Mouse (Mus musculus) heart, embryonic 11.5 days (tissue): ENCODE measurements at regions not wholly inside any gene's neighbourhood (a gene's known extent, or its start where the extent isn't known, plus 50 kb on each side); places are given as distances from the start of the nearest gene placed in this dataset.

Experiments used
- ATAC-seq: fragments of 200-750 bp; cut with Nextera tagmentation; replicated peaks from 2 replicates; pipeline ENCODE4 v1.8.0; 2017; ENCODE audit warnings: moderate library complexity; ENCODE audit not compliant: insufficient number of reproducible peaks, low FRiP score, low TSS enrichment
- H3K27ac ChIP-seq: fragments of 300-500 bp; sonication (generic); 2 replicates; pipeline ENCODE4 v1.5.1; 2014; ENCODE audit warnings: mild to moderate bottlenecking, low read depth, low read length
- H3K27me3 ChIP-seq: fragments of 300-500 bp; sonication (generic); 2 replicates; pipeline ENCODE4 v1.6.1; 2014; ENCODE audit warnings: mild to moderate bottlenecking, low read length, mixed read lengths; ENCODE audit not compliant: control insufficient read depth, insufficient read depth
- H3K36me3 ChIP-seq: fragments of 300-500 bp; sonication (generic); 2 replicates; pipeline ENCODE4 v1.6.1; 2014; ENCODE audit warnings: mild to moderate bottlenecking, low read length, moderate library complexity, mixed read lengths; ENCODE audit not compliant: control insufficient read depth, insufficient read depth
- H3K4me1 ChIP-seq: fragments of 300-500 bp; sonication (generic); 2 replicates; pipeline ENCODE4 v1.6.1; 2014; ENCODE audit warnings: low read length; ENCODE audit not compliant: control insufficient read depth, insufficient read depth
- H3K4me2 ChIP-seq: fragments of 300-500 bp; sonication (generic); 2 replicates; pipeline ENCODE4 v1.6.1; 2014; ENCODE audit warnings: mild to moderate bottlenecking, moderate library complexity
- H3K4me3 ChIP-seq: fragments of 300-500 bp; sonication (generic); 2 replicates; pipeline ENCODE4 v1.5.1; 2014; ENCODE audit warnings: low read depth, low read length
- H3K9ac ChIP-seq: fragments of 300-500 bp; sonication (generic); 2 replicates; pipeline ENCODE4 v1.6.1; 2014; ENCODE audit warnings: mild to moderate bottlenecking, low read depth, low read length, moderate library complexity
- H3K9me3 ChIP-seq: fragments of 300-500 bp; sonication (generic); replicated peaks from 2 replicates; pipeline ENCODE4 v1.6.1; 2016; ENCODE audit warnings: low read length; ENCODE audit not compliant: control insufficient read depth
- WGBS: fragments of 180-500 bp; shearing (Covaris S2); extraction: QIAGEN DNeasy Blood & Tissue Kit; methylation state at CpG from one replicate; pipeline ENCODE4 v1.1.7; 2014; ENCODE audit not compliant: insufficient replicate concordance; 5-methylcytosine and 5-hydroxymethylcytosine counted together

DNA sequence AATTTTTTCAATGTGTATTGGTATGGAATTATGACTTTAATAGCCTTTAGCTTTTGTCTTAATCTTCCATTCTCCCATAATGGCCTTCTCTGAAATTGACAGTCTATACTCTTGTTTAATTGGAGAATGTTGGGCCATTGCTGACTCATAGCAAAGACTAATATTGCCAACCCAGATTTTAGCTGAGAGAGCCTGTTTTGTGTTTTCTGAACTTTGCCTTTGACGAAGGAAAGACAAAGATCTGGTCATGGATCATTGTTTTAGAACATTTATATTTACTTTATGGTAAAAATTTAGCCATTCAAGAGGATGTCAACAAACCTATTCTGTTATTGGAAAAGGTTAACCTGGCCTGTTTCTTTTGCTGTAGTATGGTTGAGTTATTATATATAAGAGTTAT lies 512.1 kb downstream of the Cypt12 start:
- Histone ChIP-seq H3K27me3 (no peaks in the 10 kb centered on the region), H3K4me3 (no peak overlapping the region), H3K9ac (no peak overlapping the region), H3K27ac (no peak overlapping the region), H3K36me3 (no peaks in the 10 kb centered on the region), H3K4me2 (no peak overlapping the region), H3K9me3 (no peaks in the 10 kb centered on the region), H3K4me1 (no peaks in the 10 kb centered on the region)
- 71% methylated on average over 1 of the region's 1 CpGs for WGBS
- ATAC-seq = no peak

DNA sequence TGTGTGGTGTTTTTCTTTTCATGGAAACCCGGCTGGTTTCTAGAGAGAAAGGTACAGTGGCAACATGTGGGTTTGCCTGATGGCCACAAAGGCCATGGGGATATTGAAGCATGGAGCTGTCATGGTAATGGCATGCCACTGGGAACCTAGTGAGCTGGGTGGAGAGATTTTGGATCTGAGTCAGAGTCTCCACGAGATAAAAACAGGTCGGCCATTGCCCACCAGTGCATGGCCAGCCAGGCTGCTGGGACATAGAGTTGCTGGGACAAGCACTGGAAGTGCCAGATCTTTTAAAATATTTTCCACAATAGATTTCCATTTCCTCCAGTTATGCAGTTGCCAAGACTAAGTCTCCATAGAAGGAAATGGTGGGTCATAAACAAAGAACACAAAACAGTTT lies 523.6 kb downstream of the Cypt12 start:
- H3K9me3 ChIP-seq = no peaks in the 10 kb centered on the region
- H3K4me1 ChIP-seq = no peaks in the 10 kb centered on the region
- H3K27ac ChIP-seq = no peak overlapping the region
- 84% methylated on average over 3 of the region's 3 CpGs for WGBS
- no peak for ATAC-seq
- no peaks in the 10 kb centered on the region for H3K27me3 ChIP-seq
- H3K9ac ChIP-seq = no peak overlapping the region
- H3K4me2 ChIP-seq = no peak overlapping the region
- no peaks in the 10 kb centered on the region for H3K36me3 ChIP-seq
- H3K4me3 ChIP-seq = no peak overlapping the region

DNA sequence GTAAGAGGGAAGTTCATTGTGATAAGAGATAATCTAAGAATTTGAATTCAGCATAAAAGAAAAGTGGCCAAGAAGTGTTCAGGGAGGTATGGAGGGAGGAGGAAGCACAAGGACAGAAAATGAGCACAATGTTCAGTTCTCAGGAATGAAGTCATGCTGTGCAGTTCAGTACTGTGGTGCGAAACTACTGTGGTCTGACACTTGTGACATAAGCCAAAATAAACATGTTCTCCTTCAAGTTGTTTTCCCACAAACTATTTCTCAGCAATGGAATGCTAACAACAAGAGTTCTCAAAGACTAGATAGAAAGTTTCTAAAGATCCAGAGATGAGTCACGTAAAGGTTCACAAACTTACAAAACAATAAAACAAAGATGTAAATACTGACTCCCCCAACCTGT lies 531.3 kb downstream of the Cypt12 start:
- no peak overlapping the region for H3K9ac ChIP-seq
- no peak for ATAC-seq

DNA sequence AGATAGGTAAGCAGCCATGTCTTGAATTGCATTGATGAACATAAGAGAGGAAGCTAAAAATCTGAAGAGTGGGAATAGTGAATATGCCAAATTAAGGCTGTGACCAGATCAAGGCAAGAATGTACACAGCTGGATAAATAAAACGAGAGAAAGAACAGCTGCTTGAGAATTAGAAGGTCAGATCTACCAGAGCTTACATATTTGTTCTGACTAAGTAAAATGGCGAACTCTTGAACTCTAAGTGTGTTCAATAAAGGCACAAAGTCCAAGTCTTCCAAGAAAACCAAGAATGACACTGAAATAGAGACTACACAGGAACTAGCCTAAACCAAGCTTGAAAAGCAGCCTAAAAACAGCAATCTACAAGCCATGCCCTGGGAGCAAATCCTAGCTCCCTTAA lies 533.8 kb downstream of the Cypt12 start:
- no peaks in the 10 kb centered on the region for H3K4me1 ChIP-seq
- H3K4me2 ChIP-seq = no peak overlapping the region
- no peaks in the 10 kb centered on the region for H3K36me3 ChIP-seq
- H3K27me3 ChIP-seq = no peaks in the 10 kb centered on the region
- H3K27ac ChIP-seq = no peak overlapping the region
- WGBS = 64% methylated on average over 2 of the region's 2 CpGs
- H3K9ac ChIP-seq = no peak overlapping the region
- H3K9me3 ChIP-seq = no peaks in the 10 kb centered on the region
- ATAC-seq = no peak
- no peak overlapping the region for H3K4me3 ChIP-seq

More for the DNA sequence above, 531.3 kb downstream of the Cypt12 start:
- Histone ChIP-seq H3K9me3 (no peaks in the 10 kb centered on the region), H3K4me1 (no peaks in the 10 kb centered on the region), H3K36me3 (no peaks in the 10 kb centered on the region), H3K27ac (no peak overlapping the region), H3K27me3 (no peaks in the 10 kb centered on the region), H3K4me3 (no peak overlapping the region), H3K4me2 (no peak overlapping the region)
- 77% methylated on average over 2 of the region's 2 CpGs for WGBS

DNA sequence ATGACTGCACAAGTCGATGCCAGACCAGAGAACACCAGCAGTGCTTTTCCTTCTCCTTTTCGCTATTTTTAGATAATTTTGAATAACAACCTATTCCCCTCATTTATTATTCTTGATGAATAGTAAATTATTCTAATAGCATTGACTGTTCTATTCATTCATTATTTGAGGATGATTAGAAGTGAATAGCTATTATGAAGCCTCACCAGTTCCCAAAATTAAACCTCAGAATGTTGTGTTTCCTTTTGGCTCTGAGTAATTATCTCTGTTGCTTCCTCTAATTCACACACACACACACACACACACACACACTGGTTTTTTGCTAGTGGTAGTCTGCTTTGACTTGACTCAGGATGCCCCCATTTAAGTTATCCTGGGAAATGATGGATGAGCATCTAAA lies 540.7 kb downstream of the Cypt12 start:
- no peak for ATAC-seq
- no peaks in the 10 kb centered on the region for H3K36me3 ChIP-seq
- 58% methylated on average over 2 of the region's 2 CpGs for WGBS
- no peak overlapping the region for H3K4me3 ChIP-seq
- H3K4me1 ChIP-seq = no peaks in the 10 kb centered on the region
- H3K4me2 ChIP-seq = no peak overlapping the region
- H3K27me3 ChIP-seq = no peaks in the 10 kb centered on the region
- H3K9ac ChIP-seq = no peak overlapping the region
- no peaks in the 10 kb centered on the region for H3K9me3 ChIP-seq
- no peak overlapping the region for H3K27ac ChIP-seq

DNA sequence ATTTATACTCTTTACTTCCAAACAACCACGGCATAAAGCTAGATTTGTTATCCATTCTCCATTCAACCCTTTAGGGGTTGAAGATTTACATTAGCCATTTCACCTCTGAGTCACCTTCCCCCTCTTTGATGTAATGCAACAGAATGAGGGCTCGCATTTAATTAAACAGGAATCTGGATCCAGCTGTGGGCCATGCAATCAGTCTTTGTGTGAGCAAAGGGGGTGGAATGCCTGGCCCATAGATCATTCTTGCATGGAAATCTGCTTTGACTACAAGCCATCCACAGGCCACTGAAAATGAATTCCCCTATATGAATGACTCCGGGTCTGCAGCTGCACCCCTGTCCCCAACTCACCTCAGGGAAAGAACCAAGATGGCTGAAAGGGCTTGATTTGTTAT lies 574.4 kb downstream of the Cypt12 start:
- H3K4me2 ChIP-seq = no peak overlapping the region
- no peaks in the 10 kb centered on the region for H3K36me3 ChIP-seq
- no peak overlapping the region for H3K4me3 ChIP-seq
- H3K27me3 ChIP-seq = no peaks in the 10 kb centered on the region
- no peaks in the 10 kb centered on the region for H3K4me1 ChIP-seq
- no peak overlapping the region for H3K27ac ChIP-seq
- H3K9me3 ChIP-seq = no peaks in the 10 kb centered on the region
- no peak for ATAC-seq
- WGBS = 61% methylated on average over 3 of the region's 3 CpGs
- no peak overlapping the region for H3K9ac ChIP-seq

DNA sequence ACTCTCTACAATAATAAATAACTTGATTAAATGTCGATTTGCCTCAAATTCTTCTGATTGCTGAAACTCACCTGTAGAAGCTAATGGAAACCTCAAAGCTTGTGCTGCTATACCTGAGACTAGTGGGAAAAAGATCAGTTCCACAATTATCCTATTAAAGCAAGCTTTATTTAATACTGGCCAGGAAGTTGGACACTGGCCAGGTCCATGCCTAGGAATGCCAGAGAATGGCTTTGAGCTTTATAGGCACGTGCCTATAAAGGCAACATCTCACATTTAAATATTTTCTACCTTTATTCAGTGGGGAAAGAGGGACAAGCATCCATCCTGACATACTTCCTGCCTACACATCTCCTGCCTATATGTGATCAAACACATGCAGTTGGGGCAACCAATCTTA lies 575.8 kb downstream of the Cypt12 start:
- Histone ChIP-seq H3K36me3 (no peaks in the 10 kb centered on the region), H3K27me3 (no peaks in the 10 kb centered on the region), H3K27ac (no peak overlapping the region), H3K4me3 (no peak overlapping the region), H3K4me1 (no peaks in the 10 kb centered on the region), H3K9me3 (no peaks in the 10 kb centered on the region), H3K4me2 (no peak overlapping the region), H3K9ac (no peak overlapping the region)
- no peak for ATAC-seq
- WGBS = 74% methylated on average over 2 of the region's 2 CpGs

DNA sequence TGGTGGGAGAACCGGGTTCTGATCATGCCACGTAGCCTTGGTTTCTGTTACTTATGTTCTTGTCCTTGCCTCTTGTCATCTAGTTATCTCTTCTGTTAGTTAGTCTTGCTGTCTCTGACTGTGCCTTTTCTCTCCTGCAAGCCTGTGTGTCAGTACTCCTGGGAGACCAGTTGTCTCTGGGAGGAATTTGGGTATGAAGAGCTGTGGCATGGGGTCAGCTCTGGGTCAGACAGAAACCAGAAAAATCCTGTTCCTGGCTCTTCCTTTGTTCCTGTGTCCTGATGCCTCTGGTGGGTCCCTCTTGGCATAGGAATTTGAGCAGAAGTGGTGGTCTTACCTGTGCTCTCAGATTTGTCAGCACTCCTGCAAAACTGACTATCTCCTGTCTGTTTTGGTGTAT lies 609.0 kb downstream of the Cypt12 start:
- WGBS = 90% methylated on average over 2 of the region's 2 CpGs
- Histone ChIP-seq H3K4me2 (no peak overlapping the region), H3K27ac (no peak overlapping the region), H3K36me3 (no peaks in the 10 kb centered on the region), H3K9me3 (no peaks in the 10 kb centered on the region), H3K9ac (no peak overlapping the region), H3K4me1 (no peaks in the 10 kb centered on the region), H3K4me3 (no peak overlapping the region), H3K27me3 (no peaks in the 10 kb centered on the region)
- no peak for ATAC-seq

DNA sequence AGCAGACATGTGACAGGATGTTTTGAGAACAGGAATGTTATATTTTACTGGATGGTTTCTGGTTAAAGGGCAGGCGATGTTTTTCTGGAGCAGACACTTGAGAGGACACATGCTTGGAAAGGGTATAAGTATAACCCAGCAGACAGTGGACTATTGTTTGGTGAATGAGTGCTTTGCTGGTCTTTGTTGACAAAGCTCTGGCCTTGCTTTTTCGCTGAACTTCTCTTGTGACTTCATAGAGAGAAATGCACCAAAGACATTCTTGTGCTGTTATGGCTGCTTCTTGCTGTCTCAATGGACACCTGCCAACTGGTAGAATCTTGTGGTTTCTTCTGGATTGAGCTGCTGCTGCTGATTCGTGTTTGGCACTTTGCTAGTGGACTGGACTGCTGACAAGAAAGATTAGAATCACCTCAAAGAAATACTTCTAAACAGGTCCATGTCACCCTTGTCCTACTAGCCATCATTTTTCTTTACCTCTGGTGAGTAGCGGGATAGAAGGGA lies 612.1 kb downstream of the Cypt12 start:
- no peaks in the 10 kb centered on the region for H3K27me3 ChIP-seq
- no peak overlapping the region for H3K27ac ChIP-seq
- no peaks in the 10 kb centered on the region for H3K36me3 ChIP-seq
- no peak overlapping the region for H3K4me2 ChIP-seq
- ATAC-seq = no peak
- H3K4me1 ChIP-seq = no peaks in the 10 kb centered on the region
- no peak overlapping the region for H3K4me3 ChIP-seq
- no peaks in the 10 kb centered on the region for H3K9me3 ChIP-seq
- WGBS = 70% methylated on average over 4 of the region's 4 CpGs
- no peak overlapping the region for H3K9ac ChIP-seq
